Mouse (Mus musculus) limb, embryonic 13.5 days (tissue): Measurements from ENCODE around the gene Efcab9. TPM values are rescaled to one million over a fixed set of nuclear protein-coding genes. Genes with fewer than 3 reads are reported as not detected.
A peak's percentile ranks its signal among the peaks of the same experiment; 100 is the strongest.
"Not testable (repeated sequence)": the region's sequence is repeated elsewhere in the genome, so short reads cannot be mapped to it uniquely, and the experiment has no call there.

ENCODE experiments used
- ATAC-seq: fragments of 200-750 bp; cut with Nextera tagmentation; 2 replicates; pipeline ENCODE4 v1.8.0; 2017; ENCODE audit warnings: low read depth, moderate number of reproducible peaks, moderate TSS enrichment; ENCODE audit not compliant: low FRiP score
- H3K27ac ChIP-seq: fragments of 300-500 bp; sonication (generic); 2 replicates; pipeline ENCODE4 v1.5.1; 2015; ENCODE audit warnings: inconsistent platforms, mild to moderate bottlenecking, moderate library complexity
- H3K27me3 ChIP-seq: fragments of 300-500 bp; sonication (generic); 2 replicates; pipeline ENCODE4 v1.6.1; 2015; ENCODE audit warnings: mild to moderate bottlenecking, inconsistent platforms
- H3K36me3 ChIP-seq: fragments of 300-500 bp; sonication (generic); 2 replicates; pipeline ENCODE4 v1.6.1; 2015; ENCODE audit warnings: inconsistent platforms, mild to moderate bottlenecking, moderate library complexity
- H3K4me1 ChIP-seq: fragments of 300-500 bp; sonication (generic); 2 replicates; pipeline ENCODE4 v1.6.1; 2015; ENCODE audit warnings: inconsistent platforms
- H3K4me2 ChIP-seq: fragments of 300-500 bp; sonication (generic); replicated peaks from 2 replicates; pipeline ENCODE4 v1.6.1; 2015; ENCODE audit warnings: inconsistent platforms, mild to moderate bottlenecking, moderate library complexity
- H3K4me3 ChIP-seq: fragments of 300-500 bp; sonication (generic); 2 replicates; pipeline ENCODE4 v1.5.1; 2015; ENCODE audit warnings: moderate library complexity, mild to moderate bottlenecking, inconsistent platforms
- H3K9ac ChIP-seq: fragments of 300-500 bp; sonication (generic); 2 replicates; pipeline ENCODE4 v1.6.1; 2015; ENCODE audit warnings: mild to moderate bottlenecking, inconsistent platforms
- H3K9me3 ChIP-seq: fragments of 300-500 bp; sonication (generic); 2 replicates; pipeline ENCODE4 v1.6.1; 2016; ENCODE audit warnings: inconsistent platforms
- WGBS: fragments of 180-500 bp; shearing (Covaris S2); methylation state at CpG from one replicate; pipeline ENCODE4 v1.1.7; 2015; 5-methylcytosine and 5-hydroxymethylcytosine counted together
- polyA plus RNA-seq: library from polyadenylated mRNA; unstranded; fragments of >200 nt; fragmentation: Nextera tagmentation; extraction: Ambion mirVana; gene quantifications from 2 replicates; pipeline ENCODE4 v1.2.1, GENCODE M21; 2015

Gene Efcab9
- polyA plus RNA-seq, 1 experiment from 2014 or later: 0.45 TPM

GRCm38 (mm10) chr11:32530151-32530550 is 1.7 kb downstream of the Efcab9 start:
- Histone ChIP-seq H3K4me3 (no peak overlapping the region), H3K36me3 (peaks cover 11% of the 10 kb centered on the region; the same call in 1 of the 2 replicates), H3K27ac (no peak overlapping the region), H3K4me1 (peaks cover 28% of the 10 kb centered on the region), H3K9ac (no peak overlapping the region), H3K27me3 (peaks cover 26% of the 10 kb centered on the region), H3K4me2 (no peak overlapping the region), H3K9me3 (no peaks in the 10 kb centered on the region)
- ATAC-seq: no peak
- 81% methylated on average over 1 of the region's 1 CpGs for WGBS

DNA sequence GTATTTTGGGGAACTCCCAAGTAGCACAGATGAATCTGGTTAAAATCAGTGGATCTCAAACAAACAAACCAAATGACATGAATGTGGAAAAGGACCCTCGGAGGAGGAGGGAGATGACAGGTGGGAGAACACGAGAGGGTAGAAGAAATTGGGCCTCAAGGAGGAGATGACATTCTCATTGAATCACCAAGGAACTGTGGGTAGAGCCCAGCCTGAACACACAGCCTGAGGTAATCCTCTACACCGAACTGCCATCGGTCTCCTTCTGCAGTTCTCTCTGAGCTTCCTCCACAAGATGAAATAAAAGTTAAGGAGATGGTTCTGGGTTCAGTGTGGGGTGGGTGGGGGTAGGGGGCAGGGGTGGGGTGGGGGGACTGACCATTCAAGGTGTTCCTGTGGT is 4.9 kb downstream of the Efcab9 start:
- Histone ChIP-seq H3K9me3 (no peaks in the 10 kb centered on the region), H3K4me2 (no peak overlapping the region), H3K4me3 (no peak overlapping the region), H3K27me3 (peaks cover 16% of the 10 kb centered on the region), H3K27ac (no peak overlapping the region), H3K4me1 (peaks cover 6% of the 10 kb centered on the region), H3K36me3 (peaks cover 34% of the 10 kb centered on the region), H3K9ac (no peak overlapping the region)
- no peak for ATAC-seq
- 90% methylated on average over 4 of the region's 4 CpGs for WGBS

DNA sequence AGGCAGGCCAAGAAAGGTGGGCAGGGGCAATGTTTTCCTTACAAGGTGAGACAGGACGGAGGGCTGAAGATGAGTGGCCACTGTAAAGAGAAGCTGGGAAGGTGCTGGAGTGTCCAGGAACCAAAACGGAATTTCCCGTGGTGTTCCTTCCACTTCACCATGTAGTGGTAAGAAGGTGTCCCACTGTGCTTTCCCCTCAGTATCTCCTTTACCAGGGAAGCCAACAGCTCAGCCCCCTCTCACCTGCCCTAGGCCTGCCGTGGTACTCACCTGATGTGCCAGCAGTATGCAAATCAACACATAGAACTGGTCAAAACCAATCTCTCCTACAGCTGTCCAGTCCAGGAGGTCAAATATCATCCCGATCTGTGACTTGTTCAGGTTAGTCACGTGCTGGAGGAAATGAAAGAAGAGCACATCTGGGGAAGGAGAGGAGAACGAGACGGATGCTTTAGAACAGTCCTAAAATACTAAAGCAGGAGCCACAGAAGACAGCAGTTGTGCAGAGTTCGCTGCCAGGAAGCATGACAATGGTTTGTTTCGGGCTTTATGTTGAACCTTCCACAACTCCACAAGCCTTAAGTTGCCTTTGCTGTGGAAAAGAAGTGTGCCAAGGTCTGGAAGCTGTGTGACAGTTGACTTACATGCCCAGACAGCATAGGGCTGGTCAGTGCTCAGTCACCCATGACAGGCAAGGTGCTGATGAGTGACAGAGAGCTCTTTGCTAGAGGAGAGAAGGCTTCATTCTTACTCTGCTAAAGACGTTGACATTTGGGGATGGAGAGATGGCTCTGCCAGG is 7.6 kb downstream of the Efcab9 start:
- Histone ChIP-seq H3K4me1 (no peaks in the 10 kb centered on the region), H3K27ac (no peak overlapping the region), H3K9ac (no peak overlapping the region), H3K4me2 (no peak overlapping the region), H3K4me3 (no peak overlapping the region), H3K27me3 (no peaks in the 10 kb centered on the region), H3K9me3 (no peaks in the 10 kb centered on the region), H3K36me3 (peaks cover 47% of the 10 kb centered on the region)
- no peak for ATAC-seq
- WGBS: 85% methylated on average over 11 of the region's 11 CpGs

DNA sequence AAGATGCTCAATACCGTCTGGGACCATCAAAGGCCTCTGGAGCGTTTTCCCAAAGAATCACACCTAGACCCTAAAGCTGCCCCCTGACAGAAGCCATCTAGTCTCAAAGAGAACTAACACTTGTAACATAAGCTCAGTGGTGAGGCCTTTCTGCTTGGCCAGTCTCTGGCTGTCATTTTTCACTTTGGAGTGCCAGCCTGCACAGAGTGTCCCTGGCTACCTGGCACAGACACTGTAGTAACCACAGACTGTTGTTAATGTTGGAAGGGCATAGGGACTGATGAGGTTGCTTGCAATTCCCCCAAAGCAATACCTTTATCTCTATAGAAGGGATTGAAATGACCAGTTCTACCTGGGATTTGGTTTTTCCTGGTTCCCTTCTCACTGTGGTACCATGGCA is 10.6 kb downstream of the Efcab9 start:
- ATAC-seq: no peak
- WGBS: 70% methylated on average over 2 of the region's 2 CpGs
- H3K36me3 ChIP-seq: peaks cover 64% of the 10 kb centered on the region
- no peaks in the 10 kb centered on the region for H3K9me3 ChIP-seq
- no peak overlapping the region for H3K4me3 ChIP-seq
- H3K27me3 ChIP-seq: no peaks in the 10 kb centered on the region
- H3K27ac ChIP-seq: no peak overlapping the region
- H3K4me2 ChIP-seq: no peak overlapping the region
- H3K4me1 ChIP-seq: no peaks in the 10 kb centered on the region; the same call in 1 of the 2 replicates
- no peak overlapping the region for H3K9ac ChIP-seq

- no peak overlapping the region for H3K27ac ChIP-seq
- no peak overlapping the region for H3K4me3 ChIP-seq
- H3K4me1 ChIP-seq: no peaks in the 10 kb centered on the region; the same call in 1 of the 2 replicates
- H3K27me3 ChIP-seq: no peaks in the 10 kb centered on the region
- no peak for ATAC-seq
- H3K4me2 ChIP-seq: no peak overlapping the region
- WGBS: 75% methylated on average over 1 of the region's 1 CpGs
- peaks cover 58% of the 10 kb centered on the region for H3K36me3 ChIP-seq
- no peak overlapping the region for H3K9ac ChIP-seq
- H3K9me3 ChIP-seq: no peaks in the 10 kb centered on the region
Observed at GRCm38 (mm10) chr11:32519354-32519753, 12.5 kb downstream of the Efcab9 start.

- Histone ChIP-seq H3K27ac (no peak overlapping the region), H3K4me3 (no peak overlapping the region), H3K9ac (no peak overlapping the region), H3K36me3 (peaks cover 52% of the 10 kb centered on the region), H3K9me3 (no peaks in the 10 kb centered on the region), H3K4me2 (no peak overlapping the region), H3K27me3 (no peaks in the 10 kb centered on the region), H3K4me1 (no peaks in the 10 kb centered on the region; the same call in 1 of the 2 replicates)
- no peak for ATAC-seq
- 91% methylated on average over 4 of the region's 4 CpGs for WGBS
Observed at GRCm38 (mm10) chr11:32518770-32519169, 13.1 kb downstream of the Efcab9 start.

- H3K4me1 ChIP-seq: no peaks in the 10 kb centered on the region; the same call in 1 of the 2 replicates
- no peaks in the 10 kb centered on the region for H3K27me3 ChIP-seq
- no peak overlapping the region for H3K9ac ChIP-seq
- peak overlapping the region; percentile 29; the same call in 1 of the 2 replicates for H3K27ac ChIP-seq
- no peak; the same call in 1 of the 2 replicates for ATAC-seq
- peaks cover 43% of the 10 kb centered on the region for H3K36me3 ChIP-seq
- no peak overlapping the region for H3K4me2 ChIP-seq
- H3K9me3 ChIP-seq: no peaks in the 10 kb centered on the region
- 84% methylated on average over 8 of the region's 8 CpGs for WGBS
- H3K4me3 ChIP-seq: no peak overlapping the region
Observed at GRCm38 (mm10) chr11:32516916-32517712, 14.8 kb downstream of the Efcab9 start.

DNA sequence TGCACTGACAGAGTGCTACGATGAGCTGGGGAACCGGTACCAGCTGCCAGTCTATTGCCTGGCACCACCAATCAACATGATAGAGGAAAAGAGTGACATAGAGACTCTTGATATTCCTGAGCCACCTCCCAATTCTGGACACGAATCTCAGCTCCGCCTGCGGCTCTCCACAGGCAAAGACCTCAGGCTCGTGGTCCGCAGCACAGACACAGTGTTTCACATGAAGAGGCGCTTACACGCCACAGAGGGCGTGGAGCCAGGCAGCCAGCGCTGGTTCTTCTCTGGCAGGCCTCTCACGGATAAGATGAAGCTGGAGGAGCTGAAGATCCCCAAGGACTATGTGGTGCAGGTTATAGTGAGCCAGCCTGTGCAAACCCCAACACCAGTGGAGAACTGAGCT is 15.8 kb downstream of the Efcab9 start:
- no peak for ATAC-seq
- Histone ChIP-seq H3K9me3 (no peaks in the 10 kb centered on the region), H3K36me3 (peaks cover 43% of the 10 kb centered on the region), H3K4me1 (no peaks in the 10 kb centered on the region; the same call in 1 of the 2 replicates), H3K27me3 (no peaks in the 10 kb centered on the region), H3K9ac (no peak overlapping the region), H3K27ac (no peak overlapping the region), H3K4me3 (no peak overlapping the region), H3K4me2 (no peak overlapping the region)
- WGBS: 92% methylated on average over 12 of the region's 12 CpGs

- not testable (repeated sequence) for H3K4me2 ChIP-seq, ATAC-seq, H3K27ac ChIP-seq, H3K4me1 ChIP-seq, H3K4me3 ChIP-seq, H3K9me3 ChIP-seq, H3K9ac ChIP-seq, H3K27me3 ChIP-seq
- H3K36me3 ChIP-seq: peaks cover 38% of the 10 kb centered on the region
- WGBS: 87% methylated on average over 5 of the region's 5 CpGs
Observed at GRCm38 (mm10) chr11:32514853-32515252, 17.0 kb downstream of the Efcab9 start.

DNA sequence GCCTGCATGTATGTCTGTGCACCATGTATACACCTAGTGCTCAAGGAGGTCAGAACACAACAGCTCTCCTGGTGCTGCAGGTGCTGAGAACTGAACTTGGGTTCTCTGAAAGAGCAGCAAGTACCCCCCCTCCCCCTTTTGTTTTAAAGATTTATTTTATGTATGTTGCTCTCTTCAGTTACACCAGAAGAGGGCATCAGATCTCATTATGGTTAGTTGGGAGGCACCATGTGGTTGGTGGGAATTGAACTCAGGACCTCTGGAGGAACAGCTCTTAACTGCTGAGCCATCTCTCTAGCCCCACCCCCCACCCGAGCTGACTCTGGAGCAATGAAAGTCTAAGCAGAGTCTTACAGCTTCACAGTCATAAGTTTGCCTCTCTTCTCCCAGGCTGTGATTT is 21.0 kb downstream of the Efcab9 start:
- Histone ChIP-seq H3K4me1 (no peaks in the 10 kb centered on the region), H3K4me2 (no peak overlapping the region), H3K4me3 (no peak overlapping the region), H3K36me3 (peaks cover 6% of the 10 kb centered on the region), H3K27me3 (no peaks in the 10 kb centered on the region), H3K9me3 (no peaks in the 10 kb centered on the region), H3K9ac (no peak overlapping the region), H3K27ac (no peak overlapping the region)
- 83% methylated on average over 1 of the region's 1 CpGs for WGBS
- no peak for ATAC-seq

DNA sequence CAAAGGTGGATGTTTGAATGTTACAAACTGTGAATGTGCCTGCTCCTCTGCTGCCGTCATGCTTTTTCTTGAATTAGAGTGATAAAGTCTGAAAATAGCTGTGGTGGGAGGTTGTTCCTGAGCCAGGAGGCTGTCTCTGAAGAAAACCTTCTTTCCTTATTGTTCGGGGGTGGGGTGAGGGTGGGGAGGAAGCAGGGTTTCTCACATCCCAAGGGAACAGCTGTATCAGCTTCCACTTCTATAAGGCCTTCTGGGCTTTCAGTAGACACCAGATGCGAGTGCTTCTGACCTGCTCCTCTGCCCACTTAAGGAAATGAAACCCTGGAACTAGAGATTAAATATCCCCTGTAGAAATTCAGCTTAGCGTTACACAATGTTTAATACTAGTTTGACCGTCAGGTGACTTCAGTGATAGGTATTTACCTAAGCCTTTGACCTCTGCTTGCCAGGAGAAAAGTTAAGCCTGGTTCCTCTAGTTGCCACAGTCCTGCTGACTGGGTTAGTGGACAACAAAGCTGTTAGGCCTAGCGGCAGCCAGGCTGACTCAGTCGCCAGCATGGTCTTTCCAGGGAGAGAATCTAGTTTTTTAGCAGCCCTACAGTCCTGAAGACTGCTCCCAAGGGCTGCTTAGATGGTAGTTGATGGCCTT is 26.7 kb downstream of the Efcab9 start:
- no peaks in the 10 kb centered on the region for H3K9me3 ChIP-seq
- 74% methylated on average over 7 of the region's 7 CpGs for WGBS
- peaks cover 25% of the 10 kb centered on the region for H3K36me3 ChIP-seq
- H3K4me1 ChIP-seq: no peaks in the 10 kb centered on the region
- no peak overlapping the region for H3K27ac ChIP-seq
- no peaks in the 10 kb centered on the region for H3K27me3 ChIP-seq
- no peak overlapping the region for H3K4me3 ChIP-seq
- no peak overlapping the region for H3K9ac ChIP-seq
- no peak for ATAC-seq
- H3K4me2 ChIP-seq: no peak overlapping the region

GRCm38 (mm10) chr11:32503711-32504110 is 28.2 kb downstream of the Efcab9 start:
- 89% methylated on average over 2 of the region's 2 CpGs for WGBS
- H3K4me3 ChIP-seq: no peak overlapping the region
- no peak overlapping the region for H3K27ac ChIP-seq
- H3K9ac ChIP-seq: no peak overlapping the region
- peaks cover 1% of the 10 kb centered on the region; the same call in 1 of the 2 replicates for H3K4me1 ChIP-seq
- ATAC-seq: no peak
- H3K4me2 ChIP-seq: no peak overlapping the region
- H3K27me3 ChIP-seq: no peaks in the 10 kb centered on the region
- no peaks in the 10 kb centered on the region for H3K9me3 ChIP-seq
- peaks cover 30% of the 10 kb centered on the region for H3K36me3 ChIP-seq
